Mouse (Mus musculus): ENCODE results near the gene Mfsd4a. TPM values are rescaled to one million over a fixed set of nuclear protein-coding genes. Genes with fewer than 3 reads are reported as not detected.

Gene Mfsd4a
- polyA plus RNA-seq, 1 experiment from 2014 or later: 8.7 TPM

Other genes with a start within 250 kb of the Mfsd4a start
- 9.4 and 9.6 TPM in 2 replicates for gene Slc41a1, start 240.6 kb downstream of the Mfsd4a start, polyA plus RNA-seq (2015; fragmentation: Nextera tagmentation; extraction: Ambion mirVana)
- gene Rab29, start 200.8 kb downstream of the Mfsd4a start, polyA plus RNA-seq (2015; fragmentation: Nextera tagmentation; extraction: Ambion mirVana): 22.4 and 22.7 TPM in 2 replicates
- gene Nucks1, start 157.5 kb downstream of the Mfsd4a start, polyA plus RNA-seq (2015; fragmentation: Nextera tagmentation; extraction: Ambion mirVana): 44.5 TPM in 2 replicates
- 2.5 and 2.9 TPM in 2 replicates for gene Slc45a3, start 105.1 kb downstream of the Mfsd4a start, polyA plus RNA-seq (2015; fragmentation: Nextera tagmentation; extraction: Ambion mirVana)
- gene Elk4, start 60.5 kb downstream of the Mfsd4a start, polyA plus RNA-seq (2015; fragmentation: Nextera tagmentation; extraction: Ambion mirVana): 13.2 and 14.3 TPM in 2 replicates
- gene Cdk18, start 71.6 kb upstream of the Mfsd4a start, polyA plus RNA-seq (2015; fragmentation: Nextera tagmentation; extraction: Ambion mirVana): 16.9 and 20.2 TPM in 2 replicates
- not detected in 2 replicates for gene Lemd1, start 123.4 kb upstream of the Mfsd4a start, polyA plus RNA-seq (2015; fragmentation: Nextera tagmentation; extraction: Ambion mirVana)
- 0.04 and 0.07 TPM in 2 replicates for gene AC124108.1, start 123.4 kb upstream of the Mfsd4a start, polyA plus RNA-seq (2015; fragmentation: Nextera tagmentation; extraction: Ambion mirVana)
- gene Gm10188, start 161.7 kb upstream of the Mfsd4a start, polyA plus RNA-seq (2015; fragmentation: Nextera tagmentation; extraction: Ambion mirVana): not detected in 2 replicates
- 0.09 and 0.33 TPM in 2 replicates for gene Klhdc8a, start 230.6 kb upstream of the Mfsd4a start, polyA plus RNA-seq (2015; fragmentation: Nextera tagmentation; extraction: Ambion mirVana)
- 4.6 and 5.6 TPM in 2 replicates for gene Nuak2, start 248.1 kb upstream of the Mfsd4a start, polyA plus RNA-seq (2015; fragmentation: Nextera tagmentation; extraction: Ambion mirVana)